Mouse (Mus musculus) liver, adult 2 months (tissue): Measurements from ENCODE around the gene Abca5.

Experiments
- CTCF ChIP-seq: fragments of 200-500 bp; IDR thresholded peaks from 2 replicates; pipeline ENCODE4 v1.5.1; 2011; ENCODE audit warnings: low read depth, low read length, control low read depth
- POLR2A ChIP-seq: fragments of 200-500 bp; IDR thresholded peaks from 2 replicates; pipeline ENCODE4 v1.6.1; 2011; ENCODE audit warnings: low read length, control low read depth; ENCODE audit not compliant: insufficient read depth; ENCODE audit errors: extremely low read depth

- TF ChIP-seq CTCF (no peak), POLR2A (no peak)
These were observed 39.5 kb downstream of the Abca5 start for GRCm38 (mm10) chr11:110297917-110298533.
